Mouse (Mus musculus) heart, embryonic 13.5 days (tissue): ENCODE results near the gene Sarnp. TPM values are rescaled to one million over a fixed set of nuclear protein-coding genes. Genes with fewer than 3 reads are reported as not detected.

Experiments
- ATAC-seq: fragments of 200-750 bp; cut with Nextera tagmentation; 2 replicates; pipeline ENCODE4 v1.8.0; 2017; ENCODE audit warnings: moderate TSS enrichment; ENCODE audit not compliant: insufficient number of reproducible peaks, low FRiP score, low TSS enrichment; ENCODE audit errors: extremely low read depth
- H3K27ac ChIP-seq: fragments of 300-500 bp; sonication (generic); replicated peaks from 2 replicates; pipeline ENCODE4 v1.5.1; 2015; ENCODE audit warnings: moderate library complexity, mild to moderate bottlenecking, inconsistent platforms
- H3K27me3 ChIP-seq: fragments of 300-500 bp; sonication (generic); replicated peaks from 2 replicates; pipeline ENCODE4 v1.6.1; 2015; ENCODE audit warnings: mild to moderate bottlenecking, inconsistent platforms
- H3K36me3 ChIP-seq: fragments of 300-500 bp; sonication (generic); 2 replicates; pipeline ENCODE4 v1.6.1; 2015; ENCODE audit warnings: mild to moderate bottlenecking, inconsistent platforms
- H3K4me1 ChIP-seq: fragments of 300-500 bp; sonication (generic); 2 replicates; pipeline ENCODE4 v1.6.1; 2015; ENCODE audit warnings: inconsistent platforms
- H3K4me2 ChIP-seq: fragments of 300-500 bp; sonication (generic); 2 replicates; pipeline ENCODE4 v1.6.1; 2015; ENCODE audit warnings: inconsistent platforms, mild to moderate bottlenecking, moderate library complexity
- H3K4me3 ChIP-seq: fragments of 300-500 bp; sonication (generic); 2 replicates; pipeline ENCODE4 v1.5.1; 2015; ENCODE audit warnings: moderate library complexity, mild to moderate bottlenecking, inconsistent platforms
- H3K9ac ChIP-seq: fragments of 300-500 bp; sonication (generic); 2 replicates; pipeline ENCODE4 v1.6.1; 2015; ENCODE audit warnings: inconsistent platforms, mild to moderate bottlenecking, moderate library complexity
- H3K9me3 ChIP-seq: fragments of 300-500 bp; sonication (generic); 2 replicates; pipeline ENCODE4 v1.6.1; 2016; ENCODE audit warnings: inconsistent platforms
- WGBS: fragments of 180-500 bp; shearing (Covaris S2); methylation state at CpG from one replicate; pipeline ENCODE4 v1.1.7; 2015; ENCODE audit warnings: mixed read lengths; 5-methylcytosine and 5-hydroxymethylcytosine counted together
- polyA plus RNA-seq: library from polyadenylated mRNA; unstranded; fragments of >200 nt; fragmentation: Nextera tagmentation; extraction: Ambion mirVana; gene quantifications from 2 replicates; pipeline ENCODE4 v1.2.1, GENCODE M21; 2015

The Sarnp gene
- polyA plus RNA-seq, 1 experiment from 2014 or later, result 164 TPM

GRCm38 (mm10) chr10:128861176-128861575, 44.0 kb downstream of the Sarnp start:
- H3K27ac ChIP-seq, result no peak overlapping the region

GRCm38 (mm10) chr10:128866042-128866441, 48.9 kb downstream of the Sarnp start:
- no peak overlapping the region for H3K4me2 ChIP-seq
- no peak overlapping the region for H3K9ac ChIP-seq
- H3K36me3 ChIP-seq, result peaks cover 75% of the 10 kb centered on the region
- no peak overlapping the region for H3K4me3 ChIP-seq
- WGBS, result 84% methylated on average over 3 of the region's 3 CpGs
- no peaks in the 10 kb centered on the region for H3K9me3 ChIP-seq
- no peaks in the 10 kb centered on the region for H3K4me1 ChIP-seq
- no peak overlapping the region for H3K27ac ChIP-seq
- no peaks in the 10 kb centered on the region for H3K27me3 ChIP-seq
- ATAC-seq, result no peak

More at GRCm38 (mm10) chr10:128861176-128861575, 44.0 kb downstream of the Sarnp start:
- Histone ChIP-seq H3K36me3 (peaks cover 73% of the 10 kb centered on the region), H3K27me3 (no peaks in the 10 kb centered on the region), H3K4me3 (no peak overlapping the region), H3K9ac (no peak overlapping the region), H3K9me3 (no peaks in the 10 kb centered on the region), H3K4me2 (no peak overlapping the region), H3K4me1 (no peaks in the 10 kb centered on the region)
- ATAC-seq, result no peak

GRCm38 (mm10) chr10:128866518-128866917, 49.4 kb downstream of the Sarnp start:
- ATAC-seq, result no peak
- Histone ChIP-seq H3K9ac (no peak overlapping the region), H3K4me2 (no peak overlapping the region), H3K9me3 (no peaks in the 10 kb centered on the region), H3K27ac (no peak overlapping the region), H3K4me1 (no peaks in the 10 kb centered on the region), H3K4me3 (no peak overlapping the region), H3K27me3 (no peaks in the 10 kb centered on the region), H3K36me3 (peaks cover 76% of the 10 kb centered on the region)
- 95% methylated on average over 1 of the region's 1 CpGs for WGBS

GRCm38 (mm10) chr10:128870341-128870740, 53.2 kb downstream of the Sarnp start:
- Histone ChIP-seq H3K9me3 (no peaks in the 10 kb centered on the region), H3K4me2 (no peak overlapping the region), H3K36me3 (peaks cover 88% of the 10 kb centered on the region), H3K27ac (no peak overlapping the region), H3K4me1 (no peaks in the 10 kb centered on the region), H3K9ac (no peak overlapping the region), H3K4me3 (no peak overlapping the region), H3K27me3 (no peaks in the 10 kb centered on the region)
- WGBS, result 77% methylated on average over 3 of the region's 3 CpGs
- no peak for ATAC-seq

GRCm38 (mm10) chr10:128878291-128878690, 61.2 kb downstream of the Sarnp start:
- no peak for ATAC-seq
- H3K36me3 ChIP-seq, result peaks cover 72% of the 10 kb centered on the region

GRCm38 (mm10) chr10:128878811-128879210, 61.7 kb downstream of the Sarnp start:
- Histone ChIP-seq H3K9ac (no peak overlapping the region), H3K4me1 (no peaks in the 10 kb centered on the region), H3K36me3 (peaks cover 68% of the 10 kb centered on the region), H3K27ac (no peak overlapping the region), H3K9me3 (no peaks in the 10 kb centered on the region), H3K4me3 (no peak overlapping the region), H3K4me2 (no peak overlapping the region), H3K27me3 (no peaks in the 10 kb centered on the region)
- no peak for ATAC-seq
- 84% methylated on average over 2 of the region's 2 CpGs for WGBS

More at GRCm38 (mm10) chr10:128878291-128878690, 61.2 kb downstream of the Sarnp start:
- no peaks in the 10 kb centered on the region for H3K9me3 ChIP-seq
- H3K4me3 ChIP-seq, result no peak overlapping the region
- no peaks in the 10 kb centered on the region for H3K27me3 ChIP-seq
- H3K4me1 ChIP-seq, result no peaks in the 10 kb centered on the region
- no peak overlapping the region for H3K4me2 ChIP-seq
- no peak overlapping the region for H3K27ac ChIP-seq
- H3K9ac ChIP-seq, result no peak overlapping the region

- Histone ChIP-seq H3K27me3 (no peaks in the 10 kb centered on the region), H3K27ac (no peak overlapping the region), H3K9ac (no peak overlapping the region), H3K4me2 (no peak overlapping the region), H3K4me1 (peaks cover 10% of the 10 kb centered on the region), H3K4me3 (no peak overlapping the region), H3K9me3 (no peaks in the 10 kb centered on the region), H3K36me3 (peaks cover 56% of the 10 kb centered on the region)
- 87% methylated on average over 5 of the region's 5 CpGs for WGBS
- ATAC-seq, result no peak
These were observed 64.9 kb downstream of the Sarnp start for GRCm38 (mm10) chr10:128882067-128882466.

- ATAC-seq, result no peak
- H3K27me3 ChIP-seq, result peaks cover 20% of the 10 kb centered on the region
These were observed 72.1 kb downstream of the Sarnp start for GRCm38 (mm10) chr10:128888941-128889827.

GRCm38 (mm10) chr10:128889846-128890245, 72.7 kb downstream of the Sarnp start:
- no peak for ATAC-seq
- peak overlapping the region; percentile 75 for H3K4me3 ChIP-seq
- peaks cover 54% of the 10 kb centered on the region for H3K4me1 ChIP-seq

More at GRCm38 (mm10) chr10:128888941-128889827, 72.1 kb downstream of the Sarnp start:
- Histone ChIP-seq H3K9me3 (no peaks in the 10 kb centered on the region), H3K27ac (peak overlapping the region; percentile 53), H3K4me2 (peak overlapping the region; percentile 96), H3K4me3 (peak overlapping the region; percentile 75), H3K4me1 (peaks cover 50% of the 10 kb centered on the region), H3K36me3 (peaks cover 23% of the 10 kb centered on the region), H3K9ac (peak overlapping the region; percentile 85)
- WGBS, result 4% methylated on average over 7 of the region's 7 CpGs

GRCm38 (mm10) chr10:128890383-128891295, 73.5 kb downstream of the Sarnp start:
- H3K27me3 ChIP-seq, result peaks cover 25% of the 10 kb centered on the region
- H3K4me3 ChIP-seq, result peak overlapping the region; percentile 75
- ATAC-seq, result no peak
- H3K36me3 ChIP-seq, result peaks cover 11% of the 10 kb centered on the region
- under 1% methylated on average over 40 of the region's 40 CpGs for WGBS
- H3K27ac ChIP-seq, result peak overlapping the region; percentile 87
- peaks cover 59% of the 10 kb centered on the region for H3K4me1 ChIP-seq
- H3K9me3 ChIP-seq, result no peaks in the 10 kb centered on the region
- peak overlapping the region; percentile 85 for H3K9ac ChIP-seq
- peak overlapping the region; percentile 96 for H3K4me2 ChIP-seq

More at GRCm38 (mm10) chr10:128889846-128890245, 72.7 kb downstream of the Sarnp start:
- Histone ChIP-seq H3K4me2 (peak overlapping the region; percentile 96), H3K9ac (peak overlapping the region; percentile 85), H3K36me3 (peaks cover 19% of the 10 kb centered on the region), H3K27me3 (peaks cover 25% of the 10 kb centered on the region), H3K27ac (peak overlapping the region; percentile 53), H3K9me3 (no peaks in the 10 kb centered on the region)
- 41% methylated on average over 1 of the region's 2 CpGs for WGBS
